Mouse (Mus musculus) brain, embryonic 14.5 days (tissue): ENCODE results near the gene Lamb1. TPM values are rescaled to one million over a fixed set of nuclear protein-coding genes. Genes with fewer than 3 reads are reported as not detected.

ENCODE experiments used
- DNase-seq: peaks from one replicate; pipeline ENCODE4 v3.0.0-alpha.2; 2011; ENCODE audit warnings: low read depth
- CTCF ChIP-seq: fragments of 200-500 bp; IDR thresholded peaks from 2 replicates; pipeline ENCODE4 v1.5.1; 2012; ENCODE audit warnings: inconsistent platforms, mild to moderate bottlenecking, moderate library complexity, borderline replicate concordance; ENCODE audit not compliant: insufficient read depth, insufficient read length; ENCODE audit errors: extremely low read depth
- POLR2A ChIP-seq: fragments of 200-500 bp; IDR thresholded peaks from 2 replicates; pipeline ENCODE4 v1.6.1; 2012; ENCODE audit warnings: mild to moderate bottlenecking, inconsistent platforms, borderline replicate concordance; ENCODE audit not compliant: poor library complexity, insufficient read depth, insufficient read length, severe bottlenecking; ENCODE audit errors: extremely low read depth
- polyA plus RNA-seq: library from polyadenylated mRNA; depleted of rRNA; stranded (reverse); fragments of >200 nt; gene quantifications from 2 replicates; pipeline ENCODE4 v1.2.3, GENCODE M21; 2012

The Lamb1 gene
- polyA plus RNA-seq, 1 experiment = 25.7 TPM

GRCm38 (mm10) chr12:31294996-31295395, 30.0 kb downstream of the Lamb1 start:
- no peak for TF ChIP-seq POLR2A
- TF ChIP-seq CTCF = no peak
- DNase-seq = no peak

DNA sequence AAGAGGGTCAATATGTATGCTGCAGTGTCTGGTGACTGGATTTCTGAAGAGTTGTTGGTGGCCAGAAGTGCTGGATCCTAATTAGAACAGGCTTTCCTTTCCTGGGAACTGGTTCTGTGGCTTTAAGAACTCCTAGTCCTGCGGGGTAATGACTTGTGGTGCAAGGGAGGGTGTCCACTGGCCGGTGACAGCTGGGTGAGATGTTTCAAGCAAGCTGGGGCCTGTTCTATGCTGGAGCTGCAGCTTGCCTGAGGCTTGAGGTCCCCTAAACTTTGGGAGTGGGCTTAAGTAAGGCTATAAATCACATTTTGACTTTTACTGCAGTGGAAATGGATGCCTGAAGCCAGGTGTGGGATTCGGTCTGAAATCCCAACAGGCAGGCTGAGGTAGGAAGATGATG, 30.5 kb downstream of the Lamb1 start:
- TF ChIP-seq POLR2A (no peak), CTCF (no peak)
- DNase-seq = no peak

DNA sequence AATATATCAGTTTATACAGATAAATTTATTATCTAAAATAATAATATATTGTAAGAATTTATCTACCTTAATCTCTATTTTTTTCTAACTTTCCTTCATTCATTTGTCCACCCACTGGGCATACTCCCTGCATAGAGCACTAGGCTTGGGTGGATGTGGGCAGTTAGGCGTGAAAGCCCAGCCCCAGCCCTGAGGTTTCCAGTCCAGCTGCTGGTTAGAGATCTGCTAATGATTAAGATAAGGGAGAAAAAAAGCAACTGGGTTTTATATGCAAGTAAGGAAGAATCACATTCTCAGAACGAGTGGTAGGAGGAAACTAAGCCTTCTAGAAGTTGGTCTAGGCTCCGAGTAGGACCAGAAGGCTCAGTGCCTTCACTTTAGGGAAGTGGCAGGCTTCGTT, 31.1 kb downstream of the Lamb1 start:
- no peak for DNase-seq
- TF ChIP-seq CTCF (no peak), POLR2A (no peak)

DNA sequence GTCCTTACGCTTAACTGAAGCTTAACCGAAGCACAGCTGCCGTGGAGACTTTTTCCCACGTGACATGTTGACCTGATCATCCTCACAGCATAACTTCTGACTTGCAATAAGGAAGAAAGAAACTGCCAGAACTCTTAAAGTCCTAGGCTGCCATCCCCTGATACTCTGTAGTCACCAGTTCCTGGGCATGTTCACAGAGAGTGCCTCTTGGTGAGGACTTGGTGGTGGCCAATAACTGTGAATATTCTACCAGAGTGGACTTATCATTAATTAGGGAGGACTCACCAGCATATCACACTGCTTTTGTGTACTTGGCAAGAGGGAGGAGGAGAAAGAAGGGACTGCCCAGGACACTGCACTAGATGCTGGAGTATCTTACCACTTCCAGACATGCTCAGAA, 33.1 kb downstream of the Lamb1 start:
- no peak for DNase-seq
- no peak for TF ChIP-seq CTCF
- TF ChIP-seq POLR2A = no peak

DNA sequence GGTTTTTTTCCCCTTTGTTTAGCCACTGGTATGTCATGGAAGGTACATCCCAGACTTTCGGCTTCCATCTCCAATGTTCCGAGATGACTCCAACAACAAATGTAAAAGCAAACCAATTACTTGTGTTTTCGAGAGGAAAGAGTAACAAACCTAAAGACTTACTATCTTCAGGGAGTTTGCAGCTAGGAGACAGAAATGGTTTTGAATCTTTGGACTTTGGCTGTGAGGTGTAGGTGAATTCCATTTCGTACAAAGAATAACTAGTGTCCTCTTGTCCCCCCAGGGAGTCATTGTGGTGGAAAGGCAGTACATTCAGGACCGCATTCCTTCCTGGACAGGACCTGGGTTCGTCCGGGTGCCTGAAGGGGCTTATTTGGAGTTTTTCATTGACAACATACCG, 33.5 kb downstream of the Lamb1 start:
- TF ChIP-seq POLR2A (no peak), CTCF (no peak)
- no peak for DNase-seq

- no peak for DNase-seq
- TF ChIP-seq CTCF (no peak), POLR2A (no peak)
Measured at GRCm38 (mm10) chr12:31299126-31299525, 34.1 kb downstream of the Lamb1 start.

GRCm38 (mm10) chr12:31299676-31300197, 34.7 kb downstream of the Lamb1 start:
- no peak for TF ChIP-seq POLR2A
- TF ChIP-seq CTCF = no peak
- no peak for DNase-seq

DNA sequence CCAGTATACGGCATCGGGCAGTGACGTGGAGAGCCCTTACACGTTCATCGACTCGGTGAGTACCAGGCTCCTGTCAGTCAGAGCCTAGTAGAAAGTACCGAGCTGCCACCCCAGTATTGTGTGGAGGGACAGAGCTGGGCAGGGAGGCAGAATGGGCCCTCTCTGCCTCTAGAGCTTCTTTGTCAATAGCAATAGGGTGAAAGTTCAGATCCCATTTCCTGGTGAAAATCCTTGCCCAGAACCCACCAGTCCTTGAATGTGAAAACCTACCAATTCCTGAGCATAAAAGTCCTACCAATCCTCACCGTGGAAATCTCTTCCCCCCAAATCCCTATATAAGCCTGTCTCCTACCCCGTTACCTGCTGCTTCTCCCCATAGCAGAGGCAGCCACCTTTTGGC, 35.2 kb downstream of the Lamb1 start:
- DNase-seq = no peak
- TF ChIP-seq POLR2A = no peak
- no peak for TF ChIP-seq CTCF

- no peak for DNase-seq
- no peak for TF ChIP-seq CTCF
Measured at GRCm38 (mm10) chr12:31302266-31302665, 37.2 kb downstream of the Lamb1 start.

- TF ChIP-seq CTCF (no peak), POLR2A (no peak)
- DNase-seq = peak; percentile 65
Measured at GRCm38 (mm10) chr12:31302766-31303511, 37.9 kb downstream of the Lamb1 start.

GRCm38 (mm10) chr12:31306075-31306675, 41.1 kb downstream of the Lamb1 start:
- DNase-seq = no peak
- TF ChIP-seq POLR2A (no peak), CTCF (no peak)

DNA sequence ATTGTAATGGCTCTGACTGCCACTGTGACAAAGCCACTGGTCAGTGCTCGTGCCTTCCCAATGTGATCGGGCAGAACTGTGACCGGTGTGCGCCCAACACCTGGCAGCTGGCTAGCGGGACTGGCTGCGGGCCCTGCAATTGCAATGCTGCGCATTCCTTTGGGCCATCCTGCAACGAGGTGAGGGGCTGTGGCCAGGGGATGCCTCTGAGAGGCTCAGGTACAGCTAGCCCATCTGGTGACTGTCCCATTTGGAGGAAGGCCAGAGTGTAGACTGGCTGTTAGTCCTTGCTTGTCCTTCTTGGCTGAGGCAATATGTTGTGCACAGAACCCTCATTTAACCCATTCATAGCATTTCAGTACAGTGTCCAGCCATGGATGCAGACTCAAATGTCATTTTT, 42.0 kb downstream of the Lamb1 start:
- TF ChIP-seq POLR2A = no peak
- TF ChIP-seq CTCF = no peak
- DNase-seq = no peak
